Mouse (Mus musculus) megakaryocyte, embryonic 14.5 days (primary cell): ENCODE results near the gene Atpaf2.

Source experiments
- FLI1 ChIP-seq: IDR thresholded peaks from 2 replicates; pipeline ENCODE4 v1.6.1; 2012; ENCODE audit warnings: low read length, inconsistent platforms, mixed read lengths
- GATA1 ChIP-seq: IDR thresholded peaks from 3 replicates; pipeline ENCODE4 v1.6.1; 2012; ENCODE audit warnings: mixed read lengths, low read length, inconsistent platforms, borderline replicate concordance

GRCm38 (mm10) chr11:60435133-60435532 is 16.9 kb upstream of the Atpaf2 start:
- TF ChIP-seq GATA1 = no peak
- TF ChIP-seq FLI1 = no peak
